Mouse (Mus musculus) neural tube, embryonic 13.5 days (tissue): Measurements from ENCODE around the gene Cipc. TPM values are rescaled to one million over a fixed set of nuclear protein-coding genes. Genes with fewer than 3 reads are reported as not detected.

Source experiments
- ATAC-seq: fragments of 200-750 bp; cut with Nextera tagmentation; 2 replicates; pipeline ENCODE4 v1.8.0; 2017; ENCODE audit warnings: low read depth, mild to moderate bottlenecking, moderate TSS enrichment, moderate library complexity
- H3K27ac ChIP-seq: fragments of 300-500 bp; sonication (generic); replicated peaks from 2 replicates; pipeline ENCODE4 v1.5.1; 2015; ENCODE audit warnings: moderate library complexity, mild to moderate bottlenecking, inconsistent platforms
- H3K27me3 ChIP-seq: fragments of 300-500 bp; sonication (generic); 2 replicates; pipeline ENCODE4 v1.6.1; 2015; ENCODE audit warnings: mild to moderate bottlenecking, inconsistent platforms
- H3K36me3 ChIP-seq: fragments of 300-500 bp; sonication (generic); 2 replicates; pipeline ENCODE4 v1.6.1; 2015; ENCODE audit warnings: mild to moderate bottlenecking, inconsistent platforms
- H3K4me1 ChIP-seq: fragments of 300-500 bp; sonication (generic); replicated peaks from 2 replicates; pipeline ENCODE4 v1.6.1; 2015; ENCODE audit warnings: inconsistent platforms
- H3K4me2 ChIP-seq: fragments of 300-500 bp; sonication (generic); 2 replicates; pipeline ENCODE4 v1.6.1; 2015; ENCODE audit warnings: inconsistent platforms, mild to moderate bottlenecking, moderate library complexity
- H3K4me3 ChIP-seq: fragments of 300-500 bp; sonication (generic); 2 replicates; pipeline ENCODE4 v1.5.1; 2015; ENCODE audit warnings: mild to moderate bottlenecking, inconsistent platforms
- H3K9ac ChIP-seq: fragments of 300-500 bp; sonication (generic); 2 replicates; pipeline ENCODE4 v1.6.1; 2015; ENCODE audit warnings: moderate library complexity, mild to moderate bottlenecking, inconsistent platforms
- H3K9me3 ChIP-seq: fragments of 300-500 bp; sonication (generic); 2 replicates; pipeline ENCODE4 v1.6.1; 2016; ENCODE audit warnings: inconsistent platforms
- WGBS: fragments of 180-500 bp; shearing (Covaris S2); methylation state at CpG from one replicate; pipeline ENCODE4 v1.1.7; 2015; 5-methylcytosine and 5-hydroxymethylcytosine counted together
- polyA plus RNA-seq: library from polyadenylated mRNA; unstranded; fragments of >200 nt; fragmentation: Nextera tagmentation; extraction: Ambion mirVana; gene quantifications from 2 replicates; pipeline ENCODE4 v1.2.1, GENCODE M21; 2015

The Cipc gene
- polyA plus RNA-seq, 1 experiment from 2014 or later: 39.2 TPM

- Histone ChIP-seq H3K9ac (no peak overlapping the region), H3K4me3 (no peak overlapping the region), H3K36me3 (peaks cover 16% of the 10 kb centered on the region), H3K4me2 (no peak overlapping the region), H3K9me3 (no peaks in the 10 kb centered on the region), H3K27ac (no peak overlapping the region), H3K27me3 (no peaks in the 10 kb centered on the region), H3K4me1 (peaks cover 19% of the 10 kb centered on the region)
- no peak for ATAC-seq
- WGBS: 59% methylated on average over 3 of the region's 3 CpGs
Measured at GRCm38 (mm10) chr12:86969220-86969601, 22.4 kb downstream of the Cipc start.

- no peak for ATAC-seq
- H3K27ac ChIP-seq: no peak overlapping the region
- H3K9me3 ChIP-seq: no peaks in the 10 kb centered on the region
- WGBS: 94% methylated on average over 7 of the region's 7 CpGs
- H3K27me3 ChIP-seq: peaks cover under 1% of the 10 kb centered on the region; the same call in 1 of the 2 replicates
- no peak overlapping the region for H3K9ac ChIP-seq
- 0 out of 2 replicates have a peak, but pooled peaks cover under 1% of the 10 kb centered on the region for H3K36me3 ChIP-seq
- peaks cover 38% of the 10 kb centered on the region for H3K4me1 ChIP-seq
- no peak overlapping the region for H3K4me3 ChIP-seq
- H3K4me2 ChIP-seq: no peak overlapping the region
Measured at GRCm38 (mm10) chr12:86971089-86971488, 24.2 kb downstream of the Cipc start.

GRCm38 (mm10) chr12:86973216-86973615 lies 26.4 kb downstream of the Cipc start:
- peak overlapping the region; percentile 17; the same call in 1 of the 2 replicates for H3K9ac ChIP-seq
- H3K9me3 ChIP-seq: no peaks in the 10 kb centered on the region
- H3K4me1 ChIP-seq: peaks cover 54% of the 10 kb centered on the region
- H3K4me3 ChIP-seq: no peak overlapping the region
- no peaks in the 10 kb centered on the region for H3K36me3 ChIP-seq
- peak overlapping the region; percentile 87 for H3K27ac ChIP-seq
- H3K27me3 ChIP-seq: peaks cover 11% of the 10 kb centered on the region; the same call in 1 of the 2 replicates
- H3K4me2 ChIP-seq: no peak overlapping the region
- no peak for ATAC-seq
- WGBS: 29% methylated on average over 7 of the region's 7 CpGs

GRCm38 (mm10) chr12:86973706-86974105 lies 26.9 kb downstream of the Cipc start:
- H3K36me3 ChIP-seq: no peaks in the 10 kb centered on the region
- H3K4me2 ChIP-seq: no peak overlapping the region
- peaks cover 15% of the 10 kb centered on the region for H3K27me3 ChIP-seq
- H3K27ac ChIP-seq: peak overlapping the region; percentile 87
- no peaks in the 10 kb centered on the region for H3K9me3 ChIP-seq
- H3K4me1 ChIP-seq: peaks cover 57% of the 10 kb centered on the region
- peak overlapping the region; percentile 47; the same call in 1 of the 2 replicates for H3K9ac ChIP-seq
- H3K4me3 ChIP-seq: no peak overlapping the region
- WGBS: 51% methylated on average over 8 of the region's 8 CpGs
- no peak for ATAC-seq

- H3K36me3 ChIP-seq: no peaks in the 10 kb centered on the region
- peak; percentile 80 for ATAC-seq
- H3K4me2 ChIP-seq: peak overlapping the region; percentile 54
- no peaks in the 10 kb centered on the region for H3K9me3 ChIP-seq
- peaks cover 57% of the 10 kb centered on the region for H3K4me1 ChIP-seq
- H3K27me3 ChIP-seq: peaks cover 21% of the 10 kb centered on the region
- WGBS: 6% methylated on average over 40 of the region's 40 CpGs
- peak overlapping the region; percentile 19 for H3K4me3 ChIP-seq
- peak overlapping the region; percentile 87 for H3K27ac ChIP-seq
- peak overlapping the region; percentile 47 for H3K9ac ChIP-seq
Measured at GRCm38 (mm10) chr12:86974387-86975288, 27.8 kb downstream of the Cipc start.

- Histone ChIP-seq H3K9ac (no peak overlapping the region; the same call in 1 of the 2 replicates), H3K4me2 (no peak overlapping the region), H3K4me3 (no peak overlapping the region), H3K27me3 (peaks cover 32% of the 10 kb centered on the region), H3K9me3 (no peaks in the 10 kb centered on the region), H3K27ac (peak overlapping the region; percentile 87), H3K4me1 (peaks cover 57% of the 10 kb centered on the region), H3K36me3 (no peaks in the 10 kb centered on the region)
- WGBS: 62% methylated on average over 10 of the region's 10 CpGs
- no peak for ATAC-seq
Measured at GRCm38 (mm10) chr12:86975761-86976160, 28.9 kb downstream of the Cipc start.

- 65% methylated on average over 6 of the region's 6 CpGs for WGBS
- Histone ChIP-seq H3K27ac (no peak overlapping the region), H3K9me3 (no peaks in the 10 kb centered on the region), H3K4me3 (no peak overlapping the region), H3K4me1 (peaks cover 57% of the 10 kb centered on the region), H3K36me3 (no peaks in the 10 kb centered on the region), H3K9ac (no peak overlapping the region), H3K27me3 (peaks cover 41% of the 10 kb centered on the region), H3K4me2 (no peak overlapping the region)
- no peak for ATAC-seq
Measured at GRCm38 (mm10) chr12:86976511-86977168, 29.8 kb downstream of the Cipc start.

DNA sequence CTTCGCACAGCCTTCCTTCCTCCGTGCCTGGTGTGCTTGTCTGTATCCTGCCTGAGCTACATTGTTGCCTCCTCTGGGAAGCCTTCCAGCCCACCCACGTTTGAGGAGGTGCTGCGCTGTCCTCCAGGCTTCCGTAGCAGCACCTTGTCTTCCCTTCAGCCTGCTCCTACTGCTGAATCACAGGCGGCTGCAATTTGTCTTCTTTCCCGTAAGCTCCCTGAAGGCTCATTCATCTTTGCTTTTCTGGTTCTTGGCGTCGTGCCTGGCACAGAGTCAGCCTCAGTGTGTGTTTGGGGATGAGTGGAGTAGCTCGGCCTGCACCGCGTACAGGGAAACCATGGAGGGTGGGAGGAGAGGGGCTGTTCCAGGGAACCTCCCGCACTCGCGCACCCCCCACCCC lies 31.0 kb downstream of the Cipc start:
- H3K9me3 ChIP-seq: no peaks in the 10 kb centered on the region
- H3K27me3 ChIP-seq: peaks cover 53% of the 10 kb centered on the region
- H3K9ac ChIP-seq: 0 out of 2 replicates have a peak overlapping the region, but pooled peaks have one; percentile 0
- H3K4me3 ChIP-seq: no peak overlapping the region
- WGBS: 13% methylated on average over 15 of the region's 15 CpGs
- peaks cover 56% of the 10 kb centered on the region for H3K4me1 ChIP-seq
- peak overlapping the region; percentile 30 for H3K4me2 ChIP-seq
- H3K36me3 ChIP-seq: no peaks in the 10 kb centered on the region
- 0 out of 2 replicates have a peak, but pooled peaks have one; percentile 7 for ATAC-seq
- 0 out of 2 replicates have a peak overlapping the region, but pooled peaks have one; percentile 42 for H3K27ac ChIP-seq

DNA sequence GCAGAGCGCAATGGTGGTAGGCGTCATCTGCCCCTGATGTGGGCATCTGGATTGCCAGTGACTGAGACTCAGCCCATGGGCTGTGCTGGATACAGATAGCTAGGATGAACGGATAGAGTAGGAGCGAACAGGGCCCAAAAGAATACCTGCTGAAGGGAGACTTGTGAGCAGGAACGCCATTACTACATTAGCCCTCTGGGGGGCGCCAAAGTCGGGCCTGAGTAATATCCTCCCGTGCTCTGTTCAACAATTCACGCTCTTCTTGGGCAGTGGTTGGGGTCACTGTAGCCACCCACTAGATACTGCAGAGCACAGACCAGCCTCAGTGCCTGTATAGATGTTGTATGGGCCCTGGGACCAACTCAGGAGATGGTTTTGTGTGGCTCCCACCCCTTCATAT lies 34.3 kb downstream of the Cipc start:
- Histone ChIP-seq H3K4me1 (peaks cover 38% of the 10 kb centered on the region), H3K9me3 (no peaks in the 10 kb centered on the region), H3K27ac (no peak overlapping the region), H3K4me3 (no peak overlapping the region), H3K36me3 (no peaks in the 10 kb centered on the region), H3K9ac (no peak overlapping the region), H3K4me2 (no peak overlapping the region), H3K27me3 (peaks cover 84% of the 10 kb centered on the region)
- no peak for ATAC-seq
- 28% methylated on average over 9 of the region's 9 CpGs for WGBS

DNA sequence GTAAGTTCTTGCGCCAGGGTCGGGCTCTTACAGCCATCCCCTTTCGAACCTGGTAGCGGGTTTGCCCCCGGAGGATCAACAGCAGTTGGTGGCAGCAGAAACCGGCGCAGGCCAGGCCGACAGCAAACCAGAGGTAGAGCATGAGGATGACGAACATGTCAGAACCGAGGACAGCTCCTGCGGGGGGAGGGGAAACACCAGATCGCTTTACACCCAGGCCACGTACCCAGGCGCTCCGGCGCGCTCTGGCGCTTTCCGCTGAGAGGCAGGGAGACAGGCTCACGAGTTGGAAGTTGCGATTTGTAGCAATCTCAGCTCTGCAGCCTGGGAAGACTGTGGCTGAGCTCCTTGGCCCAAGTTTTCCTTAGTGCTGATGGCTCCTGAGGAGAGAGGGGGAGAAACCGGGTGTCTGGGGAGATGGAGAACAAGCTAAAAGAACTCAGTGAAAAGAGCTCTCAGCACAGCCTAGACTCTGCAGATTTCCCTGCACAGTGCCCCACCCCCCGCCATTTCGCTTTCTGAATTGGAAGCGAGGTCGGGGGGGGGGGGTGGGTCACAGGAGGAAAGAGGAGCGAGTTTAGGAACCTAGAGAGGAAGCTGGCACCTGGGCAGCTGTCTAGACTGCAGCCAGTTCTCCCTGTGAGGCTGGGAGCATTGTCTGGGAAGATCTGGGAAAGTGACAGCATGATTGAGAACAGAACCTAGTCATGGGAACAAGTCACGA lies 36.8 kb downstream of the Cipc start:
- Histone ChIP-seq H3K4me3 (peak overlapping the region; percentile 15; the same call in 1 of the 2 replicates), H3K27ac (peak overlapping the region; percentile 28; the same call in 1 of the 2 replicates), H3K4me1 (peaks cover 20% of the 10 kb centered on the region), H3K27me3 (peaks cover 96% of the 10 kb centered on the region), H3K36me3 (no peaks in the 10 kb centered on the region), H3K4me2 (peak overlapping the region; percentile 47), H3K9ac (peak overlapping the region; percentile 54), H3K9me3 (no peaks in the 10 kb centered on the region)
- 1% methylated on average over 28 of the region's 28 CpGs for WGBS
- peak; percentile 54; the same call in 1 of the 2 replicates for ATAC-seq

GRCm38 (mm10) chr12:86984194-86984555 lies 37.3 kb downstream of the Cipc start:
- Histone ChIP-seq H3K4me2 (0 out of 2 replicates have a peak overlapping the region, but pooled peaks have one; percentile 47), H3K4me1 (peaks cover 22% of the 10 kb centered on the region), H3K27me3 (peaks cover 97% of the 10 kb centered on the region), H3K9ac (no peak overlapping the region), H3K4me3 (no peak overlapping the region), H3K36me3 (no peaks in the 10 kb centered on the region), H3K9me3 (no peaks in the 10 kb centered on the region), H3K27ac (no peak overlapping the region)
- ATAC-seq: no peak
- 2% methylated on average over 6 of the region's 6 CpGs for WGBS
